Mouse (Mus musculus) bone marrow, adult 2 months (tissue): ENCODE results near the gene Cpne8.

ENCODE experiments used
- CTCF ChIP-seq: fragments of 200-500 bp; IDR thresholded peaks from 2 replicates; pipeline ENCODE4 v1.5.1; 2011; ENCODE audit warnings: low read length, control low read depth; ENCODE audit not compliant: control insufficient read depth, insufficient read depth
- POLR2A ChIP-seq: fragments of 200-500 bp; IDR thresholded peaks from 2 replicates; pipeline ENCODE4 v1.6.1; 2011; ENCODE audit warnings: low read depth, mild to moderate bottlenecking, control low read depth, low read length, borderline replicate concordance; ENCODE audit not compliant: control insufficient read depth

- TF ChIP-seq CTCF (no peak), POLR2A (no peak)
These were observed 59.5 kb downstream of the Cpne8 start for GRCm38 (mm10) chr15:90619736-90620135.
